Mouse (Mus musculus): ENCODE measurements around the gene Rhobtb3. TPM values are rescaled to one million over a fixed set of nuclear protein-coding genes. Genes with fewer than 3 reads are reported as not detected.
A peak's percentile ranks its signal among the peaks of the same experiment; 100 is the strongest.

Gene Rhobtb3
- polyA plus RNA-seq, 1 experiment = 0.55 TPM

GRCm38 (mm10) chr13:75955357-75955992, 11.8 kb upstream of the Rhobtb3 start:
- TF ChIP-seq CTCF (IDR thresholded peaks at IDR 0.05; ENCODE audit: low read depth, low read length) (no peak), POLR2A (IDR thresholded peaks at IDR 0.05; ENCODE audit: borderline replicate concordance, low read depth, low read length) (no peak)
- Histone ChIP-seq H3K27ac (ENCODE audit: insufficient read depth, low read depth, low read length) (no peak overlapping the region), H3K4me3 (ENCODE audit: insufficient read depth, low read length) (no peak overlapping the region), H3K4me1 (ENCODE audit: control insufficient read depth, insufficient read depth, low read length) (no peaks in the 10 kb centered on the region)

DNA sequence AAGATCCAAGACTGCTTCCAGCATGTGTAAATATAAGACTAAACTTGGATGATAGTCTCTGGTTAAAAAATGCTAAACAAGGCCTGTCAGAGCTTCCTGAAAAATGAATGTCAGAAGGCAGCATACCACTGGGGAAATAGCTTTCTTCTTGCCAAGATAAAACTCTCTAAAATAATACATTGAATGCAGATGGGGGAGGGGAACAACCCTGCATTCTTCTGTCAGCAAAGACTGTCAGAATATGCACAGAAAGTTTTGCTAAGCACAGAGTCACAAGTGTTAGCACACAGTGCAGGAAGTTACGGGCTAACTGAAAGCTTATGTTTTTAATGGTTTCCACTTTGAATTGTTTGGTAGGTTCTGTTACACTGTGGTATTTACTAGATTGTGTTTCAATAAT, 6.6 kb upstream of the Rhobtb3 start:
- Histone ChIP-seq H3K27ac (ENCODE audit: insufficient read depth, low read depth, low read length) (no peak overlapping the region), H3K4me3 (ENCODE audit: insufficient read depth, low read length) (no peak overlapping the region), H3K4me1 (ENCODE audit: control insufficient read depth, insufficient read depth, low read length) (peaks cover 3% of the 10 kb centered on the region; the same call in 1 of the 2 replicates)
- TF ChIP-seq POLR2A (IDR thresholded peaks at IDR 0.05; ENCODE audit: borderline replicate concordance, low read depth, low read length) = no peak
- no peak for TF ChIP-seq CTCF (IDR thresholded peaks at IDR 0.05; ENCODE audit: low read depth, low read length)

GRCm38 (mm10) chr13:75944044-75944820, 507 bp upstream of the Rhobtb3 start:
- H3K4me3 ChIP-seq (ENCODE audit: insufficient read depth, low read length) = peak overlapping the region; percentile 85
- H3K4me1 ChIP-seq (ENCODE audit: control insufficient read depth, insufficient read depth, low read length) = peaks cover 5% of the 10 kb centered on the region
- no peak for TF ChIP-seq CTCF (IDR thresholded peaks at IDR 0.05; ENCODE audit: low read depth, low read length)
- TF ChIP-seq POLR2A (IDR thresholded peaks at IDR 0.05; ENCODE audit: borderline replicate concordance, low read depth, low read length) = no peak
- no peak overlapping the region for H3K27ac ChIP-seq (ENCODE audit: insufficient read depth, low read depth, low read length)

DNA sequence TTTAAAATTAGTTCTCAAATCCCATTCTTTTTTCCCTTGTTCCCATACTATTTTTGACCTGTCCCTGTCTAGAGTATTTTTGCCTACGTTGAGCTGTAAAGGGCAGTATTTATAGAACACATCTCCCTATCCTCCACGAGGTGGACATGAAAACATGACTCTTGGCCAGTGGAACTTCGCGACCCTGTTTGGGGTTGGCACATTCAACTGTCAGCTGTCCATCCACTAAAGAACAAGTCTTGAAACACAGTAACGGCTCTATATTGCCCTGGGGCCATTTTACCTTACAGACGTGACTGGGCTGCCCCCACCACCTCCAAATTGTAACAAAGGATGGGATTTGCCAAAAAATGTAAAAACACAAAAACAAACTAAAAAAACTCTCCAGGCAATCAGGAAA, 994 bp downstream of the Rhobtb3 start:
- TF ChIP-seq CTCF (IDR thresholded peaks at IDR 0.05; ENCODE audit: low read depth, low read length) (no peak), POLR2A (IDR thresholded peaks at IDR 0.05; ENCODE audit: borderline replicate concordance, low read depth, low read length) (no peak)
- peaks cover 5% of the 10 kb centered on the region for H3K4me1 ChIP-seq (ENCODE audit: control insufficient read depth, insufficient read depth, low read length)
- peak overlapping the region; percentile 85 for H3K4me3 ChIP-seq (ENCODE audit: insufficient read depth, low read length)
- H3K27ac ChIP-seq (ENCODE audit: insufficient read depth, low read depth, low read length) = no peak overlapping the region

- TF ChIP-seq CTCF (IDR thresholded peaks at IDR 0.05; ENCODE audit: low read depth, low read length) = no peak
- TF ChIP-seq POLR2A (IDR thresholded peaks at IDR 0.05; ENCODE audit: borderline replicate concordance, low read depth, low read length) = no peak
- H3K4me3 ChIP-seq (ENCODE audit: insufficient read depth, low read length) = no peak overlapping the region
- peaks cover 4% of the 10 kb centered on the region for H3K4me1 ChIP-seq (ENCODE audit: control insufficient read depth, insufficient read depth, low read length)
- H3K27ac ChIP-seq (ENCODE audit: insufficient read depth, low read depth, low read length) = no peak overlapping the region
Measured at GRCm38 (mm10) chr13:75941518-75942295, 2.0 kb downstream of the Rhobtb3 start.

GRCm38 (mm10) chr13:75940791-75941517, 2.8 kb downstream of the Rhobtb3 start:
- H3K4me3 ChIP-seq (ENCODE audit: insufficient read depth, low read length) = no peak overlapping the region
- TF ChIP-seq CTCF (IDR thresholded peaks at IDR 0.05; ENCODE audit: low read depth, low read length) (no peak), POLR2A (IDR thresholded peaks at IDR 0.05; ENCODE audit: borderline replicate concordance, low read depth, low read length) (no peak)
- peaks cover 2% of the 10 kb centered on the region; the same call in 1 of the 2 replicates for H3K4me1 ChIP-seq (ENCODE audit: control insufficient read depth, insufficient read depth, low read length)
- H3K27ac ChIP-seq (ENCODE audit: insufficient read depth, low read depth, low read length) = no peak overlapping the region

GRCm38 (mm10) chr13:75938866-75939265, 4.9 kb downstream of the Rhobtb3 start:
- no peak for TF ChIP-seq POLR2A (IDR thresholded peaks at IDR 0.05; ENCODE audit: borderline replicate concordance, low read depth, low read length)
- no peak for TF ChIP-seq CTCF (IDR thresholded peaks at IDR 0.05; ENCODE audit: low read depth, low read length)
- no peaks in the 10 kb centered on the region; the same call in 1 of the 2 replicates for H3K4me1 ChIP-seq (ENCODE audit: control insufficient read depth, insufficient read depth, low read length)
- no peak overlapping the region for H3K4me3 ChIP-seq (ENCODE audit: insufficient read depth, low read length)
- no peak overlapping the region for H3K27ac ChIP-seq (ENCODE audit: insufficient read depth, low read depth, low read length)

- no peak overlapping the region for H3K27ac ChIP-seq (ENCODE audit: insufficient read depth, low read depth, low read length)
- H3K4me1 ChIP-seq (ENCODE audit: control insufficient read depth, insufficient read depth, low read length) = peaks cover 6% of the 10 kb centered on the region; the same call in 1 of the 2 replicates
- TF ChIP-seq POLR2A (IDR thresholded peaks at IDR 0.05; ENCODE audit: borderline replicate concordance, low read depth, low read length) (no peak), CTCF (IDR thresholded peaks at IDR 0.05; ENCODE audit: low read depth, low read length) (no peak)
- no peak overlapping the region for H3K4me3 ChIP-seq (ENCODE audit: insufficient read depth, low read length)
Measured at GRCm38 (mm10) chr13:75933287-75933686, 10.4 kb downstream of the Rhobtb3 start.

DNA sequence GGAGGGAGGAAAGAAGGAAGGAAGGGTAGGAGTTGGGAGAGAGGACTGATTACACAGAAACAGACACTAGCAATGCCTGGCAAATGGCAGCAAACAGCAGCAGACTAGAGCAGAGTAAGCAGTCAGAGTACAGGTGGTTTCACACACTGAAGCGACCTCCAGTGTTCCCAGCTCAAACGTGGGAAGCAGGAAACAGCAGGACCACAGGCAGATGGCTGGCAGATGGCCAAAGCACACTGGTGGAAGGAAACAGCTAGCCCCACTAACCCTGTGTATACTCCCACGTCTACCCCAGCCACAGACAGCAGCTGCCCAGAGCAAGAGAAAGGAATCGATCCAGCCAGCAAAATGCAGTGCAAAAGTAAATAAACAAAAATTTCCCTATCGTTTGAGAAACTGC, 12.7 kb downstream of the Rhobtb3 start:
- TF ChIP-seq CTCF (IDR thresholded peaks at IDR 0.05; ENCODE audit: low read depth, low read length) (no peak), POLR2A (IDR thresholded peaks at IDR 0.05; ENCODE audit: borderline replicate concordance, low read depth, low read length) (no peak)
- H3K27ac ChIP-seq (ENCODE audit: insufficient read depth, low read depth, low read length) = no peak overlapping the region
- H3K4me3 ChIP-seq (ENCODE audit: insufficient read depth, low read length) = no peak overlapping the region
- H3K4me1 ChIP-seq (ENCODE audit: control insufficient read depth, insufficient read depth, low read length) = peaks cover 6% of the 10 kb centered on the region; the same call in 1 of the 2 replicates

Data from bone marrow macrophage, adult 2 months (primary cell).